In the genomic region with DNA sequence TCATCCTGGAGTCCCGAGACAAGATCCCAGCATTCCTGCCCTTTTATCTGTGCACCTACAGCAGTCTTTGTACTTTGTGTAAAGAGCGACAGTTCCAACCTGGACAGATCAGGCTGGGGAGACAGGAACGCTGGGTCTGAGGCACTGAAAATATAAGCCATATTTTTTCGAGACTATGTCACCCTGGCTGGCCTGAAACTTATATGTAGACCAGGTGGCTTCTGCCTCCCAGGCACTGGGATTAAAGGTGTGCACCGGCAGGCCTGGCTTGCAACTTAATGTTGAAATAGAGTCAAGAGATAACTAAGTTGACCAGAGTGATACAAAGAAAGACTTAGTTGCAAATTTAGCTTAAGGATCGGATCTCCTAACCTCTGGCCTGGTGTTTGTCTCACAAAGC, we compare ENCODE assay signal across 9 mouse cellular contexts. TPM values are rescaled to one million over a fixed set of nuclear protein-coding genes. Genes with fewer than 3 reads are reported as not detected.
DNase-seq lines count a peak whose midpoint lies in the region; ATAC-seq and TF ChIP-seq lines count a peak whose summit lies in the region.
"Had no signal": no experiment of that assay in that cellular context is flagged by ENCODE, and none has a peak within 500 bp of the region (broad histone marks: within the 10 kb centered on the region; RNA-seq: fewer than 3 reads in every experiment).

No protein-coding gene starts in this region.

- peak; percentile 92 for DNase-seq in heart, adult 11 months
- DNase-seq in heart, postnatal 4 days: no peak
- no peak for DNase-seq in lung, embryonic 14.5 days
- no peak for DNase-seq in lung, adult 2 months
- no peak for DNase-seq in liver, postnatal 0 days
- DNase-seq in right cerebral cortex, adult 2 months (ENCODE audit: low spot score in 2 of 2): no peak
- no peak for DNase-seq in frontal cortex, postnatal 14 days (ENCODE audit: low spot score in 2 of 2)
- DNase-seq: cerebellum, adult 8-10 months had no signal

- H3K27me3 ChIP-seq in lung, embryonic 14.5 days (ENCODE audit: insufficient read depth, low read length): no peaks in the 10 kb centered on the region
- no peaks in the 10 kb centered on the region for H3K27me3 ChIP-seq in heart, embryonic 16.5 days (ENCODE audit: control insufficient read depth, insufficient read depth, low read length)
- H3K27me3 ChIP-seq in liver, postnatal 0 days (ENCODE audit: insufficient read depth, low read length): no peaks in the 10 kb centered on the region

- H3K4me3 ChIP-seq in lung, embryonic 14.5 days (ENCODE audit: low read depth, low read length): no peak overlapping the region
- H3K4me3 ChIP-seq in lung, adult 2 months (replicated peaks; ENCODE audit: extremely low read depth, low read depth, low read length): no peak overlapping the region
- H3K4me3 ChIP-seq in heart, embryonic 16.5 days (ENCODE audit: low read length): peak overlapping the region; percentile 94; the same call in 1 of the 2 replicates
- peak overlapping the region; percentile 92 for H3K4me3 ChIP-seq in liver, postnatal 0 days (ENCODE audit: low read depth, low read length)

- WGBS in lung, embryonic 14.5 days: 43% methylated on average over 6 of the region's 6 CpGs
- 38% methylated on average over 6 of the region's 6 CpGs for WGBS in lung, adult 2 months
- 51% methylated on average over 6 of the region's 6 CpGs for WGBS in heart, embryonic 16.5 days
- 31% methylated on average over 6 of the region's 6 CpGs for WGBS in liver, postnatal 0 days (ENCODE audit: insufficient replicate concordance)

- H3K27ac ChIP-seq in lung, embryonic 14.5 days (ENCODE audit: low read depth): peak overlapping the region; percentile 54
- peak overlapping the region; percentile 64 for H3K27ac ChIP-seq in heart, embryonic 16.5 days (ENCODE audit: low read length)
- H3K27ac ChIP-seq in liver, postnatal 0 days (ENCODE audit: low read depth): peak overlapping the region; percentile 100

- no peaks in the 10 kb centered on the region for H3K9me3 ChIP-seq in lung, embryonic 14.5 days (ENCODE audit: low read depth, low read length)
- no peaks in the 10 kb centered on the region for H3K9me3 ChIP-seq in heart, embryonic 16.5 days (replicated peaks; ENCODE audit: control insufficient read depth, low read length)
- H3K9me3 ChIP-seq in liver, postnatal 0 days (ENCODE audit: low read length): no peaks in the 10 kb centered on the region

- peak overlapping the region; percentile 83; the same call in 1 of the 2 replicates for H3K4me2 ChIP-seq in lung, embryonic 14.5 days
- peak overlapping the region; percentile 84 for H3K4me2 ChIP-seq in heart, embryonic 16.5 days (ENCODE audit: low read depth, low read length)
- peak overlapping the region; percentile 80 for H3K4me2 ChIP-seq in liver, postnatal 0 days (ENCODE audit: low read depth, low read length)

- peak overlapping the region; percentile 17; the same call in 1 of the 2 replicates for H3K9ac ChIP-seq in lung, embryonic 14.5 days
- peak overlapping the region; percentile 38; the same call in 1 of the 2 replicates for H3K9ac ChIP-seq in heart, embryonic 16.5 days (ENCODE audit: low read length)
- H3K9ac ChIP-seq in liver, postnatal 0 days (replicated peaks): peak overlapping the region; percentile 93; the same call in 1 of the 2 replicates

- TF ChIP-seq EP300 in liver, postnatal 0 days (IDR thresholded peaks at IDR 0.05; ENCODE audit: low read depth): no peak

- H3K36me3 ChIP-seq in lung, embryonic 14.5 days (ENCODE audit: insufficient read depth): peaks cover 4% of the 10 kb centered on the region
- peaks cover under 1% of the 10 kb centered on the region for H3K36me3 ChIP-seq in heart, embryonic 16.5 days (ENCODE audit: control insufficient read depth, insufficient read depth)
- peaks cover 21% of the 10 kb centered on the region for H3K36me3 ChIP-seq in liver, postnatal 0 days (replicated peaks; ENCODE audit: insufficient read depth, low read length)

- TF ChIP-seq POLR2A in lung, adult 2 months (IDR thresholded peaks at IDR 0.05; ENCODE audit: borderline replicate concordance, extremely low read depth, low read depth, low read length): no peak

- TF ChIP-seq CTCF in lung, embryonic 14.5 days (IDR thresholded peaks at IDR 0.05; ENCODE audit: low read depth): no peak
- no peak for TF ChIP-seq CTCF in lung, adult 2 months (IDR thresholded peaks at IDR 0.05; ENCODE audit: insufficient read depth, low read length)
- no peak for TF ChIP-seq CTCF in liver, postnatal 0 days (IDR thresholded peaks at IDR 0.05; ENCODE audit: low read depth)

- ATAC-seq in lung, embryonic 14.5 days (ENCODE audit: insufficient read depth): no peak
- ATAC-seq in heart, embryonic 16.5 days (replicated peaks; ENCODE audit: extremely low read depth, insufficient read depth, low FRiP score): no peak
- no peak for ATAC-seq in liver, postnatal 0 days

- H3K4me1 ChIP-seq in lung, embryonic 14.5 days (ENCODE audit: insufficient read depth): peaks cover 32% of the 10 kb centered on the region
- peaks cover 67% of the 10 kb centered on the region for H3K4me1 ChIP-seq in lung, adult 2 months (ENCODE audit: control insufficient read depth, insufficient read depth, low read length)
- peaks cover 74% of the 10 kb centered on the region for H3K4me1 ChIP-seq in heart, embryonic 16.5 days (ENCODE audit: control insufficient read depth, insufficient read depth, low read length)
- peaks cover 66% of the 10 kb centered on the region for H3K4me1 ChIP-seq in liver, postnatal 0 days (ENCODE audit: insufficient read depth)

RNA-seq across cellular contexts. Expression of a gene that starts 9.6 kb away (rescaled TPM):
- 10 to 100 TPM; 37.0 to 39.2 TPM for total RNA-seq in heart, postnatal 4 days (2021)
- polyA plus RNA-seq in lung, embryonic 14.5 days (2014; fragmentation: Nextera tagmentation; extraction: Ambion mirVana): 68.4 and 71.9 TPM in 2 replicates
- polyA plus RNA-seq in lung, adult 2 months (2012; rRNA removed): 101 and 113 TPM in 2 replicates
- 54.1 and 59.6 TPM in 2 replicates for polyA plus RNA-seq in heart, embryonic 16.5 days (2015; fragmentation: Nextera tagmentation; extraction: Ambion mirVana)
- 52.3 and 54.5 TPM in 2 replicates for polyA plus RNA-seq in liver, postnatal 0 days (2015; fragmentation: Nextera tagmentation; extraction: Ambion mirVana)

RNA-seq across cellular contexts. Expression of a gene that starts 21.3 kb away (rescaled TPM):
- 10 to 100 TPM; 23.9 to 24.0 TPM for total RNA-seq in heart, postnatal 4 days (2021)
- 15.9 and 16.3 TPM in 2 replicates for polyA plus RNA-seq in lung, embryonic 14.5 days (2014; fragmentation: Nextera tagmentation; extraction: Ambion mirVana)
- polyA plus RNA-seq in lung, adult 2 months (2012; rRNA removed): 74.0 and 78.7 TPM in 2 replicates
- polyA plus RNA-seq in heart, embryonic 16.5 days (2015; fragmentation: Nextera tagmentation; extraction: Ambion mirVana): 16.2 and 18.5 TPM in 2 replicates
- 15.6 and 17.9 TPM in 2 replicates for polyA plus RNA-seq in liver, postnatal 0 days (2015; fragmentation: Nextera tagmentation; extraction: Ambion mirVana)

RNA-seq across cellular contexts. Expression of a gene that starts 36.3 kb away (rescaled TPM):
- total RNA-seq in heart, postnatal 4 days (2021): 10 to 100 TPM; 43.2 to 47.4 TPM
- 77.9 and 80.4 TPM in 2 replicates for polyA plus RNA-seq in lung, embryonic 14.5 days (2014; fragmentation: Nextera tagmentation; extraction: Ambion mirVana)
- polyA plus RNA-seq in lung, adult 2 months (2012; rRNA removed): 147 and 180 TPM in 2 replicates
- 56.4 and 61.6 TPM in 2 replicates for polyA plus RNA-seq in heart, embryonic 16.5 days (2015; fragmentation: Nextera tagmentation; extraction: Ambion mirVana)
- polyA plus RNA-seq in liver, postnatal 0 days (2015; fragmentation: Nextera tagmentation; extraction: Ambion mirVana): 27.2 and 28.7 TPM in 2 replicates

RNA-seq across cellular contexts. Expression of a gene that starts 36.3 kb away (rescaled TPM):
- total RNA-seq in heart, postnatal 4 days (2021): 10 to 100 TPM; 50.3 to 50.7 TPM
- 50.2 and 50.7 TPM in 2 replicates for polyA plus RNA-seq in lung, embryonic 14.5 days (2014; fragmentation: Nextera tagmentation; extraction: Ambion mirVana)
- 14.2 and 17.8 TPM in 2 replicates for polyA plus RNA-seq in lung, adult 2 months (2012; rRNA removed)
- polyA plus RNA-seq in heart, embryonic 16.5 days (2015; fragmentation: Nextera tagmentation; extraction: Ambion mirVana): 20.7 and 20.8 TPM in 2 replicates
- polyA plus RNA-seq in liver, postnatal 0 days (2015; fragmentation: Nextera tagmentation; extraction: Ambion mirVana): 7.0 and 8.6 TPM in 2 replicates

Comparison
In these comparisons a context has a peak if more than half of its experiments do, and no peak if none do; other contexts are left out.
1. H3K4me3 ChIP-seq: peak in heart, embryonic 16.5 days (single experiment) and liver, postnatal 0 days (single experiment); none in lung, embryonic 14.5 days (single experiment) and lung, adult 2 months (single experiment).
2. H3K9ac ChIP-seq: peak in every context shown above with its lines; median percentile 93 in liver, postnatal 0 days; 38 in heart, embryonic 16.5 days; 17 in lung, embryonic 14.5 days.
3. Peak in every context shown above with its lines, with median percentiles within 50 percentile points of each other: H3K27ac ChIP-seq and H3K4me2 ChIP-seq.